Mouse (Mus musculus) erythroblast, embryonic 14.5 days (primary cell): ENCODE results near the gene Plau.

ENCODE experiments used
- GATA1 ChIP-seq: IDR thresholded peaks from 2 replicates; pipeline ENCODE4 v1.6.1; 2012; ENCODE audit warnings: low read length, inconsistent platforms, mixed read lengths
- TAL1 ChIP-seq: IDR thresholded peaks from 3 replicates; pipeline ENCODE4 v1.6.1; 2012; ENCODE audit warnings: low read length, inconsistent platforms, mixed read lengths

GRCm38 (mm10) chr14:20793758-20794531, 42.5 kb upstream of the Plau start, which contains the start of gene Camk2g:
- TF ChIP-seq GATA1 (no peak), TAL1 (no peak)
